Mouse (Mus musculus) CH12.LX (cell line): ENCODE data around the gene Mkrn1.

ENCODE experiments used
- BHLHE40 ChIP-seq: IDR thresholded peaks from 2 replicates; pipeline ENCODE4 v1.6.1; 2011; ENCODE audit warnings: mild to moderate bottlenecking, low read depth, low read length, improper control_type of control experiment
- CHD1 ChIP-seq: IDR thresholded peaks from 2 replicates; pipeline ENCODE4 v1.6.1; 2012; ENCODE audit warnings: low read depth, low read length, improper control_type of control experiment, inconsistent platforms
- CTCF ChIP-seq, 2 experiments: IDR thresholded peaks in 1 of 2; conservative IDR thresholded peaks in 1 of 2; 2 replicates each; pipeline ENCODE4 v1.5.1; 2011 to 2012; ENCODE audit warnings: low read depth in 2 of 2, low read length in 2 of 2, improper control_type of control experiment in 1 of 2, inconsistent platforms in 1 of 2, mild to moderate bottlenecking in 1 of 2, moderate library complexity in 1 of 2
- ELF1 ChIP-seq: IDR thresholded peaks from 2 replicates; pipeline ENCODE4 v1.6.1; 2014; ENCODE audit warnings: low read depth, mild to moderate bottlenecking, inconsistent platforms, low read length, improper control_type of control experiment
- GABPA ChIP-seq: IDR thresholded peaks from 2 replicates; pipeline ENCODE4 v1.6.1; 2012; ENCODE audit warnings: low read depth, low read length, improper control_type of control experiment, inconsistent platforms; ENCODE audit not compliant: insufficient replicate concordance
- MAX ChIP-seq: IDR thresholded peaks from 2 replicates; pipeline ENCODE4 v1.6.1; 2011; ENCODE audit warnings: low read length, improper control_type of control experiment
- MYC ChIP-seq: IDR thresholded peaks from 2 replicates; pipeline ENCODE4 v1.6.1; 2011; ENCODE audit warnings: low read depth, mild to moderate bottlenecking, improper control_type of control experiment, low read length
- POLR2A ChIP-seq: IDR thresholded peaks from 2 replicates; pipeline ENCODE4 v1.6.1; 2011; ENCODE audit warnings: low read depth, mild to moderate bottlenecking, improper control_type of control experiment, low read length
- TBP ChIP-seq: conservative IDR thresholded peaks from 2 replicates; pipeline ENCODE4 v1.6.1; 2011; ENCODE audit warnings: low read depth, low read length, improper control_type of control experiment
- UBTF ChIP-seq: IDR thresholded peaks from 2 replicates; pipeline ENCODE4 v1.6.1; 2012; ENCODE audit warnings: low read depth, mild to moderate bottlenecking, inconsistent platforms, low read length, improper control_type of control experiment, moderate library complexity
- ZNF384 ChIP-seq: IDR thresholded peaks from 2 replicates; pipeline ENCODE4 v1.6.1; 2012; ENCODE audit warnings: low read depth, low read length, improper control_type of control experiment, inconsistent platforms

DNA sequence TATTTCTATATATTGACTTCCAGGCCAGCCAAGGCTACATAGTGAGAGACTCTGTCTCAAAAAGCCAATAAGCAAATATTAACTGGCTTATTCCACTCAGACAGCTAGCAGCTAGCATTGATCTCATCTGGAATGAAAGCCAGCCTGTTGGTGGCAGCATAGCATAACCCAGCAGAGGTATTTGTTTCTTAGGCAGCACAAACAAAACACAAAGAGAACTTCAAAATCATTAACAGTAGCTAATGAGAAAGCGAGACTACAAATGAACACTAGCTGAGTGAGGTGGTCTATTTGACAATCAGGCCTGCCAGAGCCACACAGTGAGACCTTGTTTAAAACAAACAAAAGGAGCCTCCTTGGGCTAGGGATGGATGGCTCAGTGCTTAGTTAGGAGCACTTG lies 6.2 kb downstream of the Mkrn1 start:
- TF ChIP-seq TBP (no peak), CTCF (conservative IDR thresholded peaks at IDR 0.05 in 1 of 2, IDR thresholded peaks at IDR 0.05 in 1 of 2; ENCODE audit: low read depth in 2 of 2, low read length in 2 of 2) (peak in 1 of 2 experiments; percentile 38; a peak in 2 of 4 replicates), POLR2A (no peak), ELF1 (no peak), CHD1 (no peak), MAX (no peak), GABPA (no peak), UBTF (no peak), MYC (no peak), BHLHE40 (no peak), ZNF384 (no peak)
